In the genomic region with DNA sequence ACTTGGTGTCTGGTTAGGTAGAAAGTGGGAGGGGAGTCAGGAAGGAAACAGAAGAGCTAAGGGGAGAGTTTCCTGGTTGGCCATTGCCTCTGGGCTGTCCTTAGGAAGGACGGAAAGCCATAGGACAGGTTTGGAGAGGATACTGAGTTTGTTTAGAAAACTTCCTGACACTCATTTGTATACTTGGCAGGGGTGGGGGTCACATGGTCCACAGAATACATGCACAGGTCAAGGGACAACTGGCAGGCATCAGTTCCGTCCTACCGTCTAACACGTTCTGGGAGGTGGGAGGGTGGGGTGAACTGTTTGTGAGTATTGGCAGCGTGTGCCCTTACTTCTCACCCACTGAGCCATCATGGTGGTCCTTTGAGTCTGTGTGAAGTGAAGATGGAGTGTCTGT, we compare ENCODE assay signal across 20 mouse cellular contexts. TPM values are rescaled to one million over a fixed set of nuclear protein-coding genes. Genes with fewer than 3 reads are reported as not detected.
DNase-seq lines count a peak whose midpoint lies in the region; ATAC-seq and TF ChIP-seq lines count a peak whose summit lies in the region.
"Had no signal": no experiment of that assay in that cellular context is flagged by ENCODE, and none has a peak within 500 bp of the region (broad histone marks: within the 10 kb centered on the region; RNA-seq: fewer than 3 reads in every experiment).

No protein-coding gene starts in this region.

- 65% methylated on average over 5 of the region's 5 CpGs for WGBS in kidney, postnatal 0 days
- WGBS in lung, postnatal 0 days: 43% methylated on average over 5 of the region's 5 CpGs
- 88% methylated on average over 5 of the region's 5 CpGs for WGBS in limb, embryonic 10.5 days

- no peaks in the 10 kb centered on the region for H3K9me3 ChIP-seq in kidney, postnatal 0 days (replicated peaks; ENCODE audit: low read length)
- no peaks in the 10 kb centered on the region for H3K9me3 ChIP-seq in lung, postnatal 0 days (ENCODE audit: low read length)
- no peaks in the 10 kb centered on the region for H3K9me3 ChIP-seq in limb, embryonic 10.5 days (replicated peaks)
- H3K9me3 ChIP-seq: heart, embryonic 12.5 days; midbrain, embryonic 12.5 days had no signal

- TF ChIP-seq CTCF in kidney, postnatal 0 days (IDR thresholded peaks at IDR 0.05; ENCODE audit: low read depth): no peak
- no peak for TF ChIP-seq CTCF in lung, postnatal 0 days (IDR thresholded peaks at IDR 0.05)

- H3K36me3 ChIP-seq in kidney, postnatal 0 days (ENCODE audit: insufficient read depth, low read length): peaks cover 3% of the 10 kb centered on the region; the same call in 1 of the 2 replicates
- no peaks in the 10 kb centered on the region for H3K36me3 ChIP-seq in lung, postnatal 0 days (ENCODE audit: insufficient read depth, low read length)
- peaks cover 9% of the 10 kb centered on the region; the same call in 1 of the 2 replicates for H3K36me3 ChIP-seq in limb, embryonic 10.5 days
- H3K36me3 ChIP-seq: heart, embryonic 12.5 days had no signal

- no peak overlapping the region for H3K4me2 ChIP-seq in kidney, postnatal 0 days (ENCODE audit: low read length)
- H3K4me2 ChIP-seq in lung, postnatal 0 days (replicated peaks; ENCODE audit: low read depth, low read length): no peak overlapping the region
- H3K4me2 ChIP-seq: heart, embryonic 12.5 days; midbrain, embryonic 12.5 days had no signal

- peak; percentile 66 for DNase-seq in kidney, adult 18-20 months
- no peak for DNase-seq in kidney, postnatal 4 days
- no peak for DNase-seq in kidney, postnatal 0 days (ENCODE audit: low spot score)
- DNase-seq in lung, postnatal 0 days (ENCODE audit: low spot score): peak; percentile 32
- DNase-seq in limb, embryonic 10.5 days (ENCODE audit: low spot score): no peak
- DNase-seq in cerebellum, postnatal 10 days: no peak
- DNase-seq: adrenal gland, adult 8-10 months; B cell, adult 2 months; cerebellum, adult 11-12 months; cerebellum, postnatal 36 days; heart, postnatal 36 days; left cerebral cortex, postnatal 4 days; thymus, adult 18-20 months had no signal

- no peak overlapping the region for H3K9ac ChIP-seq in kidney, postnatal 0 days (ENCODE audit: low read depth, low read length)
- no peak overlapping the region for H3K9ac ChIP-seq in lung, postnatal 0 days (replicated peaks; ENCODE audit: low read depth)
- H3K9ac ChIP-seq: heart, embryonic 12.5 days; midbrain, embryonic 12.5 days had no signal

- peaks cover 32% of the 10 kb centered on the region for H3K4me1 ChIP-seq in brown adipose tissue, adult 24 weeks (ENCODE audit: control insufficient read depth, insufficient read depth, insufficient read length, low read length)
- H3K4me1 ChIP-seq in kidney, postnatal 0 days (replicated peaks; ENCODE audit: insufficient read depth, low read length): no peaks in the 10 kb centered on the region; the same call in 1 of the 2 replicates
- 0 out of 2 replicates have a peak, but pooled peaks cover 9% of the 10 kb centered on the region for H3K4me1 ChIP-seq in lung, postnatal 0 days (ENCODE audit: insufficient read depth, low read depth, low read length)
- peaks cover 15% of the 10 kb centered on the region for H3K4me1 ChIP-seq in limb, embryonic 10.5 days

- no peak overlapping the region for H3K4me3 ChIP-seq in brown adipose tissue, adult 24 weeks (ENCODE audit: insufficient read depth, low read depth, low read length)
- no peak overlapping the region for H3K4me3 ChIP-seq in kidney, postnatal 0 days (replicated peaks; ENCODE audit: low read depth, low read length)
- no peak overlapping the region for H3K4me3 ChIP-seq in lung, postnatal 0 days (ENCODE audit: low read depth, low read length)
- no peak overlapping the region for H3K4me3 ChIP-seq in limb, embryonic 10.5 days
- H3K4me3 ChIP-seq: erythroblast, embryonic 14.5 days; heart, embryonic 12.5 days; midbrain, embryonic 12.5 days had no signal

- no peaks in the 10 kb centered on the region for H3K27me3 ChIP-seq in kidney, postnatal 0 days (ENCODE audit: insufficient read depth, low read length)
- no peaks in the 10 kb centered on the region for H3K27me3 ChIP-seq in lung, postnatal 0 days (replicated peaks; ENCODE audit: insufficient read depth, low read length)
- H3K27me3 ChIP-seq in limb, embryonic 10.5 days (ENCODE audit: low read depth, poor library complexity, severe bottlenecking): no peaks in the 10 kb centered on the region
- H3K27me3 ChIP-seq: heart, embryonic 12.5 days; midbrain, embryonic 12.5 days had no signal

- H3K27ac ChIP-seq in brown adipose tissue, adult 24 weeks (replicated peaks; ENCODE audit: low read depth, low read length): peak overlapping the region; percentile 75
- H3K27ac ChIP-seq in kidney, postnatal 0 days: no peak overlapping the region
- 0 out of 2 replicates have a peak overlapping the region, but pooled peaks have one; percentile 14 for H3K27ac ChIP-seq in lung, postnatal 0 days (ENCODE audit: low read length)
- H3K27ac ChIP-seq in limb, embryonic 10.5 days: no peak overlapping the region
- H3K27ac ChIP-seq: hindbrain, postnatal 0 days; macrophage; midbrain, embryonic 12.5 days had no signal

- TF ChIP-seq EP300 in lung, postnatal 0 days (IDR thresholded peaks at IDR 0.05): peak; percentile 76

- 0 out of 2 replicates have a peak, but pooled peaks have one; percentile 29 for ATAC-seq in kidney, postnatal 0 days (replicated peaks; ENCODE audit: low FRiP score, low read depth)
- peak; percentile 70 for ATAC-seq in lung, postnatal 0 days
- ATAC-seq: forebrain, embryonic 16.5 days; hindbrain, postnatal 0 days had no signal

RNA-seq across cellular contexts. Expression of a gene that starts 42.9 kb away (rescaled TPM):
- polyA plus RNA-seq in brown adipose tissue, adult 24 weeks (2012; ENCODE audit: insufficient read depth, insufficient read length, missing spikeins): 14.8 and 25.2 TPM in 2 replicates
- polyA plus RNA-seq in kidney, postnatal 0 days (2015; fragmentation: Nextera tagmentation; extraction: Ambion mirVana): 32.5 and 34.6 TPM in 2 replicates
- polyA plus RNA-seq in lung, postnatal 0 days (2015; fragmentation: Nextera tagmentation; extraction: Ambion mirVana): 20.5 and 23.2 TPM in 2 replicates
- 15.0 and 17.6 TPM in 2 replicates for polyA plus RNA-seq in limb, embryonic 10.5 days (2016; fragmentation: Nextera tagmentation; extraction: Ambion mirVana)

Comparison
In these comparisons a context has a peak if more than half of its experiments do, and no peak if none do; other contexts are left out.
1. DNase-seq: peak in kidney, adult 18-20 months (single experiment) and lung, postnatal 0 days (single experiment); none in kidney, postnatal 4 days (0 of 2), kidney, postnatal 0 days (single experiment), limb, embryonic 10.5 days (single experiment) and cerebellum, postnatal 10 days (0 of 2).
2. H3K27ac ChIP-seq: peak in brown adipose tissue, adult 24 weeks (single experiment) and lung, postnatal 0 days (single experiment); none in kidney, postnatal 0 days (single experiment) and limb, embryonic 10.5 days (single experiment).